Comparison of ENCODE assay signal across 10 mouse cellular contexts in the genomic region with DNA sequence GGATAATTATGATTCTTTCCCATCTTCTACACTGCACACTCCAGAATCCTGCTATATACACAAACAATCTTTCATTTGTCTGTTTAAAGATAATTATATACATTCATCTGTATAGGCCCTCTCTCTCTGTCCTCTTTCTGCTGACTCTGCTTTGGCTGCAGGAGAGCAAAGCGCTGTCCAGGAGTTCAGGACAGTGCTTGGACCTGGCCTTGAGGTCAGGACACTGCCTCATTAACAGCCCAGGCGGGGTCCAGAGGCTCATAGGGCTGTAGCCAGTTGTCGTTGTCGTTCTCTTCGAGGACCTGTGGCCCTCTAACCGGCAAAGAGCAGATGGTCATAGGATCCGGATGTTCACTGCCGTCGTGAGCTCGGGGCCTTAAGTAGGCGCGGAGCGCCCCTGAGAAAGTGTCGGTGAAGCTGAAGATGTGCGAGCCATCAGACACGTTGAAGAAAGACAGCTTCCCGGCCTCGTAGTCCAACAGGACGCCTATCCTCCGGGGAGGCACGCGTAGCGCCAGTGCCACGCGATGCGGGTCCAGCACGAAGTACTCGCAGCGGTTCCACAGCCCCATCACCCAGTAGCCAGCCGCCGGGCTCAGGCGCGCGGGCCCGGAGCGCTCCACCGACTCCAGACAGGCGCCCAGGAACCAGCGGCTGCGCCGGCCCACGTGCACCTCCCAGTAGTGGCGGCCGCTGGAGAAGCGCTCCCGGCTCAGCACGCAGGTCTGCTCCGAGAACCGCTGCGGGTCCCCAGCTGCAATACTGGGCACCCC. TPM values are rescaled to one million over a fixed set of nuclear protein-coding genes. Genes with fewer than 3 reads are reported as not detected.
DNase-seq lines count a peak whose midpoint lies in the region; ATAC-seq lines count a peak whose summit lies in the region.
"Had no signal": no experiment of that assay in that cellular context is flagged by ENCODE, and none has a peak within 500 bp of the region (broad histone marks: within the 10 kb centered on the region; RNA-seq: fewer than 3 reads in every experiment).

No protein-coding gene starts in this region.

- peak overlapping the region; percentile 36 for H3K4me3 ChIP-seq in hindbrain, embryonic 14.5 days (replicated peaks; ENCODE audit: low read length)
- H3K4me3 ChIP-seq in liver, embryonic 12.5 days = peak overlapping the region; percentile 30

- peak; percentile 86 for ATAC-seq in hindbrain, embryonic 14.5 days (ENCODE audit: low FRiP score)
- no peak for ATAC-seq in liver, embryonic 12.5 days

- H3K9ac ChIP-seq in hindbrain, embryonic 14.5 days = peak overlapping the region; percentile 50
- no peak overlapping the region for H3K9ac ChIP-seq in liver, embryonic 12.5 days

- H3K9me3 ChIP-seq in hindbrain, embryonic 14.5 days (ENCODE audit: control insufficient read depth, low read length) = 0 out of 2 replicates have a peak, but pooled peaks cover 7% of the 10 kb centered on the region
- peaks cover 8% of the 10 kb centered on the region for H3K9me3 ChIP-seq in liver, embryonic 12.5 days (replicated peaks)

- WGBS in hindbrain, embryonic 14.5 days = 6% methylated on average over 50 of the region's 50 CpGs
- WGBS in liver, embryonic 12.5 days (ENCODE audit: insufficient replicate concordance) = 13% methylated on average over 50 of the region's 50 CpGs

- DNase-seq in left cerebral cortex, adult 18-20 months (ENCODE audit: low spot score in 2 of 2) = peak; percentile 34 to 35
- no peak for DNase-seq in left cerebral cortex, adult 11 months (ENCODE audit: low spot score)
- peak; percentile 13 for DNase-seq in embryo, embryonic 11.5 days (ENCODE audit: low read depth, low spot score)
- peak; percentile 25 for DNase-seq in hindbrain, embryonic 14.5 days (ENCODE audit: low spot score)
- peak; percentile 39 for DNase-seq in retina, postnatal 1 day
- no peak for DNase-seq in adipocyte (ENCODE audit: low spot score)
- no peak for DNase-seq in urinary bladder, postnatal 14 days (ENCODE audit: low spot score)

- H3K4me1 ChIP-seq in hindbrain, embryonic 14.5 days (replicated peaks; ENCODE audit: control insufficient read depth, insufficient read depth, low read length) = no peaks in the 10 kb centered on the region; the same call in 1 of the 2 replicates
- peaks cover 3% of the 10 kb centered on the region; the same call in 1 of the 2 replicates for H3K4me1 ChIP-seq in liver, embryonic 12.5 days

- H3K4me2 ChIP-seq in hindbrain, embryonic 14.5 days (replicated peaks) = peak overlapping the region; percentile 77
- H3K4me2 ChIP-seq in liver, embryonic 12.5 days = peak overlapping the region; percentile 58

- H3K27ac ChIP-seq in hindbrain, embryonic 14.5 days = no peak overlapping the region
- H3K27ac ChIP-seq in liver, embryonic 12.5 days = no peak overlapping the region

- H3K36me3 ChIP-seq in hindbrain, embryonic 14.5 days (replicated peaks; ENCODE audit: control insufficient read depth, insufficient read depth) = no peaks in the 10 kb centered on the region
- no peaks in the 10 kb centered on the region for H3K36me3 ChIP-seq in liver, embryonic 12.5 days

- peaks cover 19% of the 10 kb centered on the region for H3K27me3 ChIP-seq in hindbrain, embryonic 14.5 days (ENCODE audit: control insufficient read depth, insufficient read depth, low read length)
- peaks cover 22% of the 10 kb centered on the region for H3K27me3 ChIP-seq in liver, embryonic 12.5 days (replicated peaks)

RNA-seq across cellular contexts. Expression of gene Olfr1394, which starts 14.8 kb away (rescaled TPM):
- not detected for total RNA-seq in left cerebral cortex, adult 18-20 months (2021)
- polyA plus RNA-seq in hindbrain, embryonic 14.5 days (2014; fragmentation: Nextera tagmentation; extraction: Ambion mirVana) = not detected in 2 replicates
- not detected in 2 replicates for polyA plus RNA-seq in liver, embryonic 12.5 days (2016; fragmentation: Nextera tagmentation; extraction: Ambion mirVana)
- total RNA-seq: adrenal gland, postnatal 36 days; layer of hippocampus, postnatal 36 days had no signal

RNA-seq across cellular contexts. Expression of gene Btnl9, which starts 17.9 kb away (rescaled TPM):
- not detected for total RNA-seq in left cerebral cortex, adult 18-20 months (2021)
- 0.05 and 0.11 TPM in 2 replicates for polyA plus RNA-seq in hindbrain, embryonic 14.5 days (2014; fragmentation: Nextera tagmentation; extraction: Ambion mirVana)
- polyA plus RNA-seq in liver, embryonic 12.5 days (2016; fragmentation: Nextera tagmentation; extraction: Ambion mirVana) = 1.6 and 2.0 TPM in 2 replicates
- total RNA-seq: layer of hippocampus, postnatal 36 days had no signal

RNA-seq across cellular contexts. Expression of gene Olfr1395, which starts 27.0 kb away (rescaled TPM):
- total RNA-seq in left cerebral cortex, adult 18-20 months (2021) = not detected
- polyA plus RNA-seq in hindbrain, embryonic 14.5 days (2014; fragmentation: Nextera tagmentation; extraction: Ambion mirVana) = not detected in 2 replicates
- not detected in 2 replicates for polyA plus RNA-seq in liver, embryonic 12.5 days (2016; fragmentation: Nextera tagmentation; extraction: Ambion mirVana)
- total RNA-seq: adrenal gland, postnatal 36 days; layer of hippocampus, postnatal 36 days had no signal

RNA-seq across cellular contexts. Expression of gene Zfp62, which starts 34.1 kb away (rescaled TPM):
- total RNA-seq in left cerebral cortex, adult 18-20 months (2021) = 10 to 100 TPM; 68.9 to 78.9 TPM
- polyA plus RNA-seq in hindbrain, embryonic 14.5 days (2014; fragmentation: Nextera tagmentation; extraction: Ambion mirVana) = 46.8 and 48.2 TPM in 2 replicates
- 16.2 and 16.6 TPM in 2 replicates for polyA plus RNA-seq in liver, embryonic 12.5 days (2016; fragmentation: Nextera tagmentation; extraction: Ambion mirVana)

RNA-seq across cellular contexts. Expression of gene Olfr1396, which starts 54.4 kb away (rescaled TPM):
- total RNA-seq in left cerebral cortex, adult 18-20 months (2021) = not detected
- polyA plus RNA-seq in hindbrain, embryonic 14.5 days (2014; fragmentation: Nextera tagmentation; extraction: Ambion mirVana) = not detected in 2 replicates
- polyA plus RNA-seq in liver, embryonic 12.5 days (2016; fragmentation: Nextera tagmentation; extraction: Ambion mirVana) = not detected in 2 replicates
- total RNA-seq: layer of hippocampus, postnatal 36 days had no signal

Comparison
In these comparisons a context has a peak if more than half of its experiments do, and no peak if none do; other contexts are left out.
1. DNase-seq: peak in left cerebral cortex, adult 18-20 months (2 of 2), embryo, embryonic 11.5 days (single experiment), hindbrain, embryonic 14.5 days (single experiment) and retina, postnatal 1 day (single experiment); none in left cerebral cortex, adult 11 months (single experiment), adipocyte (single experiment) and urinary bladder, postnatal 14 days (single experiment).